Mouse (Mus musculus): Measurements from ENCODE around the gene Laptm5. TPM values are rescaled to one million over a fixed set of nuclear protein-coding genes. Genes with fewer than 3 reads are reported as not detected.

Gene Laptm5
- polyA plus RNA-seq, 1 experiment from 2014 or later = 25.9 TPM

- no peak for ATAC-seq (ENCODE audit: extremely low read depth, insufficient number of reproducible peaks, low FRiP score, low TSS enrichment)
- no peak overlapping the region for H3K9ac ChIP-seq
- WGBS = 66% methylated on average over 3 of the region's 3 CpGs
- H3K36me3 ChIP-seq = no peaks in the 10 kb centered on the region
- H3K27ac ChIP-seq (replicated peaks) = no peak overlapping the region
- no peaks in the 10 kb centered on the region for H3K27me3 ChIP-seq (replicated peaks)
- H3K4me3 ChIP-seq = peak overlapping the region; percentile 13; the same call in 1 of the 2 replicates
- H3K4me2 ChIP-seq = no peak overlapping the region
- H3K4me1 ChIP-seq = peaks cover 38% of the 10 kb centered on the region
- H3K9me3 ChIP-seq = no peaks in the 10 kb centered on the region
Measured at GRCm38 (mm10) chr4:130913511-130913910, 586 bp downstream of the Laptm5 start.

- H3K4me1 ChIP-seq = peaks cover 33% of the 10 kb centered on the region
- no peak for ATAC-seq (ENCODE audit: extremely low read depth, insufficient number of reproducible peaks, low FRiP score, low TSS enrichment)
- no peak overlapping the region for H3K27ac ChIP-seq (replicated peaks)
- no peak overlapping the region for H3K4me3 ChIP-seq
- H3K36me3 ChIP-seq = no peaks in the 10 kb centered on the region
- 72% methylated on average over 4 of the region's 4 CpGs for WGBS
- no peaks in the 10 kb centered on the region for H3K9me3 ChIP-seq
- H3K9ac ChIP-seq = no peak overlapping the region
- no peaks in the 10 kb centered on the region for H3K27me3 ChIP-seq (replicated peaks)
- H3K4me2 ChIP-seq = no peak overlapping the region
Measured at GRCm38 (mm10) chr4:130914011-130914410, 1.1 kb downstream of the Laptm5 start.

GRCm38 (mm10) chr4:130914527-130914926 lies 1.6 kb downstream of the Laptm5 start:
- peaks cover 32% of the 10 kb centered on the region for H3K4me1 ChIP-seq
- 0 out of 2 replicates have a peak overlapping the region, but pooled peaks have one; percentile 7 for H3K4me3 ChIP-seq

GRCm38 (mm10) chr4:130915006-130915667 lies 2.2 kb downstream of the Laptm5 start:
- Histone ChIP-seq H3K9ac (0 out of 2 replicates have a peak overlapping the region, but pooled peaks have one; percentile 4), H3K27me3 (replicated peaks) (no peaks in the 10 kb centered on the region), H3K4me3 (0 out of 2 replicates have a peak overlapping the region, but pooled peaks have one; percentile 7), H3K4me1 (peaks cover 37% of the 10 kb centered on the region), H3K4me2 (no peak overlapping the region), H3K36me3 (no peaks in the 10 kb centered on the region), H3K9me3 (no peaks in the 10 kb centered on the region), H3K27ac (replicated peaks) (no peak overlapping the region)
- ATAC-seq (ENCODE audit: extremely low read depth, insufficient number of reproducible peaks, low FRiP score, low TSS enrichment) = no peak
- 45% methylated on average over 12 of the region's 12 CpGs for WGBS

More at GRCm38 (mm10) chr4:130914527-130914926, 1.6 kb downstream of the Laptm5 start:
- Histone ChIP-seq H3K27ac (replicated peaks) (no peak overlapping the region), H3K27me3 (replicated peaks) (no peaks in the 10 kb centered on the region), H3K36me3 (no peaks in the 10 kb centered on the region), H3K4me2 (no peak overlapping the region), H3K9me3 (no peaks in the 10 kb centered on the region), H3K9ac (0 out of 2 replicates have a peak overlapping the region, but pooled peaks have one; percentile 4)
- ATAC-seq (ENCODE audit: extremely low read depth, insufficient number of reproducible peaks, low FRiP score, low TSS enrichment) = no peak
- WGBS = 41% methylated on average over 7 of the region's 7 CpGs

GRCm38 (mm10) chr4:130915668-130916035 lies 2.7 kb downstream of the Laptm5 start:
- no peaks in the 10 kb centered on the region for H3K36me3 ChIP-seq
- no peaks in the 10 kb centered on the region for H3K9me3 ChIP-seq
- no peaks in the 10 kb centered on the region for H3K27me3 ChIP-seq (replicated peaks)
- no peak overlapping the region for H3K4me3 ChIP-seq
- no peak for ATAC-seq (ENCODE audit: extremely low read depth, insufficient number of reproducible peaks, low FRiP score, low TSS enrichment)
- 64% methylated on average over 7 of the region's 7 CpGs for WGBS
- H3K4me1 ChIP-seq = peaks cover 35% of the 10 kb centered on the region
- H3K9ac ChIP-seq = no peak overlapping the region
- H3K4me2 ChIP-seq = no peak overlapping the region
- no peak overlapping the region for H3K27ac ChIP-seq (replicated peaks)

GRCm38 (mm10) chr4:130916639-130917038 lies 3.7 kb downstream of the Laptm5 start:
- Histone ChIP-seq H3K36me3 (no peaks in the 10 kb centered on the region), H3K4me3 (no peak overlapping the region), H3K4me1 (peaks cover 34% of the 10 kb centered on the region), H3K27ac (replicated peaks) (no peak overlapping the region), H3K4me2 (no peak overlapping the region), H3K9ac (no peak overlapping the region), H3K9me3 (no peaks in the 10 kb centered on the region), H3K27me3 (replicated peaks) (no peaks in the 10 kb centered on the region)
- WGBS = 71% methylated on average over 7 of the region's 7 CpGs
- ATAC-seq (ENCODE audit: extremely low read depth, insufficient number of reproducible peaks, low FRiP score, low TSS enrichment) = no peak

- H3K27ac ChIP-seq (replicated peaks) = no peak overlapping the region
- no peak overlapping the region for H3K9ac ChIP-seq
- WGBS = 59% methylated on average over 4 of the region's 4 CpGs
- H3K27me3 ChIP-seq (replicated peaks) = no peaks in the 10 kb centered on the region
- H3K4me3 ChIP-seq = no peak overlapping the region
- no peak for ATAC-seq (ENCODE audit: extremely low read depth, insufficient number of reproducible peaks, low FRiP score, low TSS enrichment)
- H3K4me2 ChIP-seq = no peak overlapping the region
- no peaks in the 10 kb centered on the region for H3K9me3 ChIP-seq
- peaks cover 34% of the 10 kb centered on the region for H3K4me1 ChIP-seq
- H3K36me3 ChIP-seq = no peaks in the 10 kb centered on the region
Measured at GRCm38 (mm10) chr4:130917564-130917963, 4.6 kb downstream of the Laptm5 start.

- no peaks in the 10 kb centered on the region for H3K9me3 ChIP-seq
- H3K4me2 ChIP-seq = no peak overlapping the region
- no peaks in the 10 kb centered on the region for H3K27me3 ChIP-seq (replicated peaks)
- H3K36me3 ChIP-seq = no peaks in the 10 kb centered on the region
- H3K27ac ChIP-seq (replicated peaks) = no peak overlapping the region
- peaks cover 33% of the 10 kb centered on the region for H3K4me1 ChIP-seq
- H3K9ac ChIP-seq = no peak overlapping the region
- no peak overlapping the region for H3K4me3 ChIP-seq
- no peak for ATAC-seq (ENCODE audit: extremely low read depth, insufficient number of reproducible peaks, low FRiP score, low TSS enrichment)
- WGBS = 62% methylated on average over 10 of the region's 10 CpGs
Measured at GRCm38 (mm10) chr4:130918805-130919749, 6.2 kb downstream of the Laptm5 start.

- H3K27me3 ChIP-seq (replicated peaks) = no peaks in the 10 kb centered on the region
- H3K4me2 ChIP-seq = no peak overlapping the region
- no peak overlapping the region for H3K4me3 ChIP-seq
- WGBS = 48% methylated on average over 9 of the region's 9 CpGs
- no peak for ATAC-seq (ENCODE audit: extremely low read depth, insufficient number of reproducible peaks, low FRiP score, low TSS enrichment)
- H3K4me1 ChIP-seq = peaks cover 25% of the 10 kb centered on the region
- H3K36me3 ChIP-seq = no peaks in the 10 kb centered on the region
- no peak overlapping the region for H3K27ac ChIP-seq (replicated peaks)
- H3K9ac ChIP-seq = no peak overlapping the region; the same call in 1 of the 2 replicates
- H3K9me3 ChIP-seq = no peaks in the 10 kb centered on the region
Measured at GRCm38 (mm10) chr4:130919750-130920356, 6.9 kb downstream of the Laptm5 start.

- 38% methylated on average over 12 of the region's 12 CpGs for WGBS
- peaks cover 18% of the 10 kb centered on the region for H3K4me1 ChIP-seq
- no peak overlapping the region for H3K4me3 ChIP-seq
- H3K9ac ChIP-seq = no peak overlapping the region
- H3K27ac ChIP-seq (replicated peaks) = no peak overlapping the region
- no peak overlapping the region for H3K4me2 ChIP-seq
- H3K27me3 ChIP-seq (replicated peaks) = no peaks in the 10 kb centered on the region
- no peaks in the 10 kb centered on the region for H3K9me3 ChIP-seq
- ATAC-seq (ENCODE audit: extremely low read depth, insufficient number of reproducible peaks, low FRiP score, low TSS enrichment) = 0 out of 2 replicates have a peak, but pooled peaks have one; percentile 43
- H3K36me3 ChIP-seq = no peaks in the 10 kb centered on the region
Measured at GRCm38 (mm10) chr4:130920951-130921693, 8.2 kb downstream of the Laptm5 start.

Measured in heart, embryonic 13.5 days (tissue).